13 mouse cellular contexts compared by ENCODE assay signal in genomic region chr8:125446236-125446635, GRCm38 (mm10).
"Had no signal": no experiment of that assay in that cellular context is flagged by ENCODE, and none has a peak within 500 bp of the region (broad histone marks: within the 10 kb centered on the region; RNA-seq: fewer than 3 reads in every experiment).

No protein-coding gene starts in this region.

- H3K27ac ChIP-seq: left cerebral cortex, adult 2 months; limb, embryonic 10.5 days; liver, embryonic 15.5 days; lung, embryonic 15.5 days; macrophage; midbrain, embryonic 15.5 days; neural tube, embryonic 12.5 days; stomach, postnatal 0 days had no signal

- H3K4me1 ChIP-seq: megakaryocyte, embryonic 14.5 days; neural tube, embryonic 12.5 days had no signal

- ATAC-seq: midbrain, embryonic 15.5 days had no signal

- H3K4me2 ChIP-seq: liver, embryonic 15.5 days; lung, embryonic 15.5 days; midbrain, embryonic 11.5 days; midbrain, embryonic 15.5 days; neural tube, embryonic 12.5 days had no signal

- H3K9ac ChIP-seq: liver, embryonic 15.5 days; lung, embryonic 15.5 days; midbrain, embryonic 15.5 days; neural tube, embryonic 12.5 days had no signal

- DNase-seq: kidney, postnatal 25 days; lung, postnatal 14 days; thymus, postnatal 4 days had no signal

- H3K9me3 ChIP-seq: limb, embryonic 10.5 days; liver, embryonic 15.5 days; lung, embryonic 15.5 days; megakaryocyte, embryonic 14.5 days; midbrain, embryonic 15.5 days; neural tube, embryonic 12.5 days had no signal

- H3K36me3 ChIP-seq: liver, embryonic 15.5 days had no signal

- H3K4me3 ChIP-seq: left cerebral cortex, adult 2 months; limb, embryonic 10.5 days; liver, embryonic 15.5 days; lung, embryonic 15.5 days; megakaryocyte, embryonic 14.5 days; midbrain, embryonic 15.5 days; neural tube, embryonic 12.5 days had no signal

- H3K27me3 ChIP-seq: liver, embryonic 15.5 days; lung, embryonic 15.5 days; midbrain, embryonic 15.5 days; neural tube, embryonic 12.5 days had no signal
